Mouse (Mus musculus): ENCODE measurements around the gene Gm13694. TPM values are rescaled to one million over a fixed set of nuclear protein-coding genes. Genes with fewer than 3 reads are reported as not detected.

The Gm13694 gene
- total RNA-seq, 2 experiments from 2014 or later: 1.3 to 1.5 TPM

DNA sequence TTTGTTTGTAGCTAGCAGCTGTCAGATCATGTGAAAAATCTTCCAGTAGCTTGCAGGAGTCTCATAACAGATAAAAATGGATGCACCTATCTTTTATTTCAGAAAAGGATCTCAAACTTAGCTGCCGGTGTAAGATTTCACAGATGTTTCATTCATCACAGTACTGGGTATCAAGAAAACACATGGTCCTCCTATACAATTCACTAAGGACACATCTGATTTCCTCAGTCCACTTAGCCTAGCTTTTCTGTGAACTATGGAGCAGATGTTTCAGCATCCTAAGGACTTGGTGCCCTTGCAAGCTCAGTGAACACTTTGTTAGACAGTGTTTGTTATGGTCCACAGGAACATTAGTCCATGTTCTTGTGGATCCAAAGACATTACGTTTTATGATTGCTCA lies 44.6 kb downstream of the Gm13694 start:
- DNase-seq (ENCODE audit: low spot score in 2 of 2): no peak

DNA sequence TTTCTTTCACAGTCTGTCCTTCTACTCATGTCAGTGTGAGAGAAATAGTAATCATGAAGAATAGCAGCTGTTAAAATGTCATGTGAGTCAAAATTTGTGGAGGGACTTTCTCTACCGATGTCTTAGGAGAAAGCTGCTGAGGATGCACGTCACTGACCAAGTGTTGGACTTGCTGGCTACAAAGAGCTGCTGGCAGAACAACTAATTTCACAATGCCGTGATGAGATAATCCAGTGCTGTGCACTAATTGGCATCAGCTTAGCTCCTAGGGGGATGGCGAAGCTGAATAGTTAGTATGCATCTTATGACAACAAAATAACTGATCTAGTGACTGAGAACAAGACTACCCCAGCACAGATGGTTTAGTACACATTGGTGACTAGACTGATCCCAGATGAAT lies 46.5 kb downstream of the Gm13694 start:
- no peak for DNase-seq (ENCODE audit: low spot score in 2 of 2)

Other genes with a start within 250 kb of the Gm13694 start
- gene Fam171b, start 166.3 kb upstream of the Gm13694 start, total RNA-seq (2021): 100 to 1,000 TPM; 206 to 215 TPM
- not detected for gene Zswim2, start 37.7 kb upstream of the Gm13694 start, total RNA-seq (2021)
- gene Gm13698, start 23.2 kb upstream of the Gm13694 start, total RNA-seq (2021): 1 to 10 TPM; 1.3 to 1.5 TPM
- gene Gm13693, start 17.4 kb upstream of the Gm13694 start, total RNA-seq (2021): 1 to 10 TPM; 1.3 to 1.5 TPM
- gene Gm13695, start 11.6 kb upstream of the Gm13694 start, total RNA-seq (2021): 1 to 10 TPM in 1 of 2 experiments, not detected in 1; 1.3 TPM
- 1 to 10 TPM; 1.3 to 1.5 TPM for gene Gm13696, start 5.8 kb upstream of the Gm13694 start, total RNA-seq (2021)
- gene Gm13697, start 5.8 kb downstream of the Gm13694 start, total RNA-seq (2021): 1 to 10 TPM; 1.3 to 1.5 TPM
- gene Gm13691, start 11.6 kb downstream of the Gm13694 start, total RNA-seq (2021): 1 to 10 TPM; 1.3 to 1.5 TPM